Mouse (Mus musculus) hindbrain, embryonic 11.5 days (tissue): ENCODE measurements around the gene Zfp626. TPM values are rescaled to one million over a fixed set of nuclear protein-coding genes. Genes with fewer than 3 reads are reported as not detected.
"Not testable (repeated sequence)": the region's sequence is repeated elsewhere in the genome, so short reads cannot be mapped to it uniquely, and the experiment has no call there.

Experiments used
- ATAC-seq: fragments of 200-750 bp; cut with Nextera tagmentation; 2 replicates; pipeline ENCODE4 v1.8.0; 2017; ENCODE audit warnings: mild to moderate bottlenecking, moderate TSS enrichment, moderate library complexity; ENCODE audit not compliant: low FRiP score
- DNase-seq: peaks from one replicate; pipeline ENCODE4 v3.0.0-alpha.2; 2015; ENCODE audit warnings: low spot score
- H3K27ac ChIP-seq: fragments of 300-500 bp; sonication (generic); 2 replicates; pipeline ENCODE4 v1.5.1; 2014; ENCODE audit warnings: mild to moderate bottlenecking, low read depth, low read length
- H3K27me3 ChIP-seq: fragments of 300-500 bp; sonication (generic); 2 replicates; pipeline ENCODE4 v1.6.1; 2014; ENCODE audit warnings: mild to moderate bottlenecking, low read length, moderate library complexity, mixed read lengths; ENCODE audit not compliant: control insufficient read depth, insufficient read depth
- H3K36me3 ChIP-seq: fragments of 300-500 bp; sonication (generic); 2 replicates; pipeline ENCODE4 v1.6.1; 2014; ENCODE audit warnings: mild to moderate bottlenecking, low read length, moderate library complexity, mixed read lengths; ENCODE audit not compliant: control insufficient read depth, insufficient read depth
- H3K4me1 ChIP-seq: fragments of 300-500 bp; sonication (generic); replicated peaks from 2 replicates; pipeline ENCODE4 v1.6.1; 2014; ENCODE audit warnings: low read length, mixed read lengths; ENCODE audit not compliant: control insufficient read depth, insufficient read depth
- H3K4me2 ChIP-seq: fragments of 300-500 bp; sonication (generic); replicated peaks from 2 replicates; pipeline ENCODE4 v1.6.1; 2014; ENCODE audit warnings: mild to moderate bottlenecking, low read depth, low read length
- H3K4me3 ChIP-seq: fragments of 300-500 bp; sonication (generic); 2 replicates; pipeline ENCODE4 v1.5.1; 2014; ENCODE audit warnings: low read depth, low read length
- H3K9ac ChIP-seq: fragments of 300-500 bp; sonication (generic); 2 replicates; pipeline ENCODE4 v1.6.1; 2014; ENCODE audit warnings: low read depth, low read length
- H3K9me3 ChIP-seq: fragments of 300-500 bp; sonication (generic); 2 replicates; pipeline ENCODE4 v1.6.1; 2016; ENCODE audit warnings: low read length; ENCODE audit not compliant: control insufficient read depth
- WGBS: fragments of 180-500 bp; shearing (Covaris S2); extraction: QIAGEN DNeasy Blood & Tissue Kit; methylation state at CpG from one replicate; pipeline ENCODE4 v1.1.7; 2014; 5-methylcytosine and 5-hydroxymethylcytosine counted together
- polyA plus RNA-seq: library from polyadenylated mRNA; unstranded; fragments of >200 nt; fragmentation: Nextera tagmentation; extraction: Ambion mirVana; gene quantifications from 2 replicates; pipeline ENCODE4 v1.2.1, GENCODE M21; 2014

Zfp626 gene
- polyA plus RNA-seq = 2.4 and 2.6 TPM in 2 replicates

DNA sequence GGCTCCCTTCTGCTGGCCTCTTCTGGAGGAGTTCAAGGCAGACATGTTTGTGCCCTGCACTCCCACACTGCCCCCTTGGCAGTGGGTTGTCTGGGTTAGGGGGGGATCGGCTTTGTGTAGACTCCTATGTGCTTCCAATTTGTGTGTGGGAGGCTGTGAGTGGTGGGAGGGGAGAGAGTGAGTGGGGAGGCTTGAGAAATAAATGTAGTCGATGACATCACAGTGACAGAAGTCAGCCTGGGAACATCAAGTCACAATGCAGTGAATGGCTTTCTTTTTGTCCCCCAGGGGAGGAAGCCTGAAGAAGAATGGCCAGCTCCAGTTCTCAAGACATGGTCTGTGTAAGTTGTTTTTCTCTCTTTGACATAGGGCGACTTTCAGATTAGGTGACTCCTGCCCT is at the start of gene Zfp626:
Gene Zfp626, plus strand, starts transcription at position 301 of the 400 bp plus-strand sequence.
- not testable (repeated sequence) for ATAC-seq, H3K9me3 ChIP-seq, DNase-seq, H3K4me1 ChIP-seq, H3K4me3 ChIP-seq, H3K9ac ChIP-seq, H3K27ac ChIP-seq, H3K36me3 ChIP-seq, H3K4me2 ChIP-seq, H3K27me3 ChIP-seq
- 91% methylated on average over 3 of the region's 3 CpGs for WGBS

DNA sequence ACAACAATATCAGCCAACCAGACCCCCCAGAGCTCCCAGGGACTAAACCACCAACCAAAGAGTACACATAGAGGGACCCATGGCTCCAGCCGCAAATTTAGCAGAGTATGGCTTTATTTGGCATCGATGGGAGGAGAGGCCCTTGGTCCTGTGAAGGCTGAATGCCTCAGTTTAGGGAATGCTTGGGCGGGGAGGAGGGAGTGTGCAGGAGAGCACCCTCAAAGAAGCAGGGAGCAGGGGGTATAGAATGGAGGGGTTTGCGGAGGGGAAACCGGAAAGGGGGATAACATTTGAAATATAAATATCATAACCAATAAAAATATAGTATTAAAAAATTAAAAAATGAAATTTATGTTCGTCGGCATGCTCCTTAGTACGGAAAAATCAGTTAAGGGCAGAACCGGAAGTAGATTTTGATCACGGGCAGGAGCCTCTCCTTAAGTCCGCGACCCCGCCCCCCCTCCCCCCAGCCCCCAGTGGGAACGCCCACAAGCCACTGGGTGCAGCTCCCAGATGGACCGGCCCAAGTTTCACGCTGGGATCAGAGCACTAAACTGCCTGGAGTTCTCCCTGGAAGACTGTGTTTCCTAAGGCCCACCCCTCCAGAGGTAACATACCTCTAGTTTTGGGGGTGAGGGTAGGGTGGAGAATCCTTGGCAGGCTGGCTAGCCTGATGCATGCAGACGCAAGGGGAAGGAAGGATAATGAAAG is 41.7 kb upstream of the Zfp626 start:
- H3K4me3 ChIP-seq = 0 out of 2 replicates have a peak overlapping the region, but pooled peaks have one; percentile 14
- H3K36me3 ChIP-seq = no peaks in the 10 kb centered on the region
- no peak overlapping the region for H3K27ac ChIP-seq
- no peaks in the 10 kb centered on the region for H3K27me3 ChIP-seq
- H3K9me3 ChIP-seq = no peaks in the 10 kb centered on the region
- H3K4me2 ChIP-seq = peak overlapping the region; percentile 38
- H3K9ac ChIP-seq = 0 out of 2 replicates have a peak overlapping the region, but pooled peaks have one; percentile 15
- H3K4me1 ChIP-seq = no peaks in the 10 kb centered on the region
- 14% methylated on average over 17 of the region's 17 CpGs for WGBS
- DNase-seq (peak; percentile 34), ATAC-seq (no peak)

DNA sequence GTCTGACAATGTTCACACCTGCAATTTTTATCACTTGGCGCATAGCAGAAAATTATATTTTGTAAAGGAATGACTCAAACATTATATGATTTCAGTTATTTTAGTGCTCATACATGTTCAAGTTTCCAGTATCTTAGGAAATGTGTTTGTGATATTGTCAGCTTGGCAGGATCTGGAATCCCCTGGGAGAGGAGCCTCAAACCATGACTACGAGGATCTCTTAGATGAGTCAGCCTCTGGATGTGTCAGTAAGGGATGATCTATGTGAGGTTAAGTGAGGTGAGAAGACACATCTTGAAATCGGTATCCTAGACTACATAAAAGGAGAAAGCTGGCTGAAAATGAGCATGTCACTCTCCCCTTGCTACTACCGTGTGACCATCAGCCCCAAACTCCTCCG is 17.7 kb upstream of the Zfp626 start:
- WGBS = 87% methylated on average over 5 of the region's 5 CpGs
- Histone ChIP-seq H3K4me2 (no peak overlapping the region), H3K27me3 (no peaks in the 10 kb centered on the region), H3K27ac (no peak overlapping the region), H3K36me3 (no peaks in the 10 kb centered on the region), H3K9me3 (0 out of 2 replicates have a peak, but pooled peaks cover 4% of the 10 kb centered on the region), H3K4me3 (no peak overlapping the region), H3K4me1 (no peaks in the 10 kb centered on the region), H3K9ac (no peak overlapping the region)
- no peak for DNase-seq
- ATAC-seq = no peak

DNA sequence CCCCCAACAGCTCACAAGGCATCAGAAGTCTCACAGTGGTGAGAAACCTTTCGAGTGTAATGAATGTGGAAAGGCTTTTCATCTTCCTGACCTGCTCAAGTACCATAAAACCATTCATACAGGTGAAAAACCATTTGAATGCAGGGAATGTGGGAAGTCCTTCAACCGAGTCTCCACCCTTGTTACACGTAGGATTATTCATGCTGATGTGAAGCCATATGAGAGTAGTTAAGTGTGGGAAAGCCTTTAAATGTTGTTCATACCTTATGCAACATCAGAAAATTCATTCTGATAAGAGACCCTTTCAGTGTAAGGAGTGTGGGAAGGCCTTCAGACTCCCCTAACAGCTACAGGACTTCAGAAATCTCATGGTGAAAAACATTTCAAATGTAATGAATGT is 13.1 kb upstream of the Zfp626 start:
- H3K9ac ChIP-seq, H3K27me3 ChIP-seq, ATAC-seq, H3K4me1 ChIP-seq, H3K4me3 ChIP-seq, H3K36me3 ChIP-seq, H3K4me2 ChIP-seq, DNase-seq, H3K9me3 ChIP-seq, H3K27ac ChIP-seq: not testable (repeated sequence)
- WGBS = 75% methylated on average over 2 of the region's 3 CpGs

DNA sequence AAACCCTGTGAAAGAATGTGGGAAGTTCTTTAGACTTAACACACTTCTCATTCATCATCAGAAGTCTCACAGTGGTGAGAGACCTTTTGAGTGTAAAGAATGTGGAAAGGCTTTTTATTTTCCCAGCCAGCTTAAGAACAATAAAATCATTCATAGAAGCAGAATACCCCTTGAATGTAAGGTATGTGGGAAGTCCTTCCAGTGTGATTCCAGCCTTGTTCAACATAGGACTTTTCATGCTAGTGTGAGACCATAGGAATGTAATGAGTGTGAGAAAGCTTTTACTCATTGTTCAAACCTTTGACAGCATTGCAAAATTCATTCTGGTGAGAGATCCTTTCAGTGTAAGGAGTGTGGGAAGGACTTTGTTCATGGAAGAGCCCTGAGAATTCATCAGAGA is 12.4 kb upstream of the Zfp626 start:
- Histone ChIP-seq H3K4me1 (no peaks in the 10 kb centered on the region), H3K36me3 (no peaks in the 10 kb centered on the region), H3K27me3 (no peaks in the 10 kb centered on the region), H3K27ac (no peak overlapping the region), H3K4me3 (no peak overlapping the region), H3K4me2 (no peak overlapping the region), H3K9me3 (no peaks in the 10 kb centered on the region), H3K9ac (no peak overlapping the region)
- DNase-seq = no peak
- no peak for ATAC-seq

DNA sequence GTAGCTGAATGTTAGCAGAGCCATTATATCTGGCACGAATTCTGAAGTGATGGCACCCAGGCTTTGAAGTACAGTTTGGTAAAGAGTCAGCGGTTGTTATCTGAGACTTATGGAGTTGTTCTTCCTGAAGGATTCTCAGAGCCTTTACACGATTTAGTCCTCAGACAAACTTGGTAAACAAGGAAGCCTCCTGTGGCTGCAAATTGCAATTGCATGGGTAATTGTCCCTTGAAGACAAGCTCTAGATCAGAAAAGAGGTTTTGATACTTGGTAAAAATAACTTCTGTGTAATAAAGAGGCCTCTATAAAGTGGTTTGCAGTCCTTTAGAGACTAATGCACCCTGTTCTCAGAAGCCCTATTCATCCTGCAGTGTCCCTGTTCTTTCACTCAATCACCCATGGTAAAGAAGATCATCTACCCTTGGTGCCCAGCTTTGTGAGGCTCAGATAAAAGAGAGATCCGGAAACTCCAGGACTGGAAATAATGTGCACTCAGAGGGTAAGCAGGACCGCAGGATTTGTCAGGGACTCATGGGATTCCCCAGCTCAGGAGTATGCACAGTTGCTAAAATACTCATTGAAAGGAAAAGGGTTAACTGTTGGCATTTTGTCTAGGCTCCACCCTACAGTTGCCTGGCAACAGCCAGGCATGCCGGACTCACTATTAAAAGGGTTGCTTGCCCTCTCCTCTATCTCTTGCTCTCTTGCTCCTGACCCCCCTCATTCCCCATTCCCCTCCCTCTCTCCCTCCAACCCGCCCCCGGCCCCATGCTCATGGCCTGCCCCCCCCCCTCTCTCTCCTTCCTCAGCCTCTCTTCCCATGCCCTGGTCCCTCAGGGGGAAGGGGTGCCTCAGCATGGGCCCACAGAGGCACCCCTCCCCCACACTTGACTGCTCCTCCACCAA is 8.8 kb upstream of the Zfp626 start:
- WGBS = 32% methylated on average over 7 of the region's 8 CpGs
- H3K4me2 ChIP-seq = no peak overlapping the region
- peak; percentile 93 for ATAC-seq
- H3K4me3 ChIP-seq = no peak overlapping the region
- no peaks in the 10 kb centered on the region for H3K27me3 ChIP-seq
- H3K27ac ChIP-seq = peak overlapping the region; percentile 63; the same call in 1 of the 2 replicates
- H3K9ac ChIP-seq = no peak overlapping the region
- H3K4me1 ChIP-seq = no peaks in the 10 kb centered on the region
- no peaks in the 10 kb centered on the region for H3K36me3 ChIP-seq
- H3K9me3 ChIP-seq = no peaks in the 10 kb centered on the region
- peak; percentile 74 for DNase-seq

DNA sequence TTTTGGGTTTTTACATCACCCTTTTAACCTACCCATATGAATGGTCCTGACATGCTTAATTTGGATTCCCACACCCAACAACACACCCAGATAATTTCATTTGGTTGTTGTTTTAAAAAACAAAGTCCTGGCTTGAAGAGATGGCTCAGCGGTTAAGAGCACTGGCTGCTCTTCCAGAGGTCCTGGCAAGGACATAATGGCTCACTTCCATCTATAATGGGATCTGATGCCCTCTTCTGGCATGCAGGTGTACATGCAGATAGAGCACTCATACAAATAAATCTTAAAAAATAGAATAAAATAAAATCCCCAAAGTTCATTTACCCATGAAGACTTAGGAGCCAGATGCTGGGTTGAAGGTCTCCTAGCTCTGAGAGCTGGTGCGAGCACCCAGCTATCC is 5.9 kb upstream of the Zfp626 start:
- no peaks in the 10 kb centered on the region for H3K9me3 ChIP-seq
- ATAC-seq (no peak), DNase-seq (peak; percentile 10)
- 53% methylated on average over 2 of the region's 2 CpGs for WGBS
- no peak overlapping the region for H3K4me3 ChIP-seq
- no peaks in the 10 kb centered on the region for H3K4me1 ChIP-seq
- no peak overlapping the region for H3K27ac ChIP-seq
- H3K4me2 ChIP-seq = no peak overlapping the region
- H3K9ac ChIP-seq = no peak overlapping the region
- H3K27me3 ChIP-seq = no peaks in the 10 kb centered on the region
- H3K36me3 ChIP-seq = no peaks in the 10 kb centered on the region

DNA sequence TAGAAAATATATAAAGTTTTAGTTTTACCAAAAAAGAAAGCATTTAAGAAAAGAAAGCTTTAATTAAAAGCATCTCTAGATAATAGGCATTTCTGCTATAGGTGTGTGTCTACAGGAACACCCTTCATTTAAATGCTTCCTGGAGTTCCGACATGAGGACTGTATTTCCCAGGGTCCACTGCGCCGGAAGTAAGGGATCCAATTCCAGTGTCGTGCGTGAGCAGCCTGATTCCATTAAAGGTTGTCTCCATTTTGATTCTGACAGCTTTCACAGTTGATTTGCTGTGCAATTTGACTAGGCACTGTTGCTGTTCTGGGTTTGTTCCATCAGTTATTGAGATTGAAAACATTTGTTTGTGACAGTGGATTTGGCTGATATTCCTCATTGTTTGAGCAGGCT is 4.0 kb upstream of the Zfp626 start:
- Histone ChIP-seq H3K27ac (no peak overlapping the region), H3K27me3 (no peaks in the 10 kb centered on the region), H3K9me3 (no peaks in the 10 kb centered on the region), H3K9ac (no peak overlapping the region), H3K36me3 (no peaks in the 10 kb centered on the region), H3K4me3 (no peak overlapping the region), H3K4me1 (no peaks in the 10 kb centered on the region), H3K4me2 (no peak overlapping the region)
- 80% methylated on average over 5 of the region's 5 CpGs for WGBS
- ATAC-seq (no peak), DNase-seq (no peak)
